Mouse (Mus musculus) thymus, postnatal 36 days (tissue): ENCODE results near the gene Pik3ca.

Experiments used
- DNase-seq, 2 experiments: peaks; one replicate each; pipeline ENCODE4 v3.0.0; 2022; ENCODE audit warnings: mixed read lengths in 2 of 2

Gene Pik3ca

GRCm38 (mm10) chr3:32454329-32455021, 57.0 kb downstream of the Pik3ca start:
- no peak for DNase-seq

DNA sequence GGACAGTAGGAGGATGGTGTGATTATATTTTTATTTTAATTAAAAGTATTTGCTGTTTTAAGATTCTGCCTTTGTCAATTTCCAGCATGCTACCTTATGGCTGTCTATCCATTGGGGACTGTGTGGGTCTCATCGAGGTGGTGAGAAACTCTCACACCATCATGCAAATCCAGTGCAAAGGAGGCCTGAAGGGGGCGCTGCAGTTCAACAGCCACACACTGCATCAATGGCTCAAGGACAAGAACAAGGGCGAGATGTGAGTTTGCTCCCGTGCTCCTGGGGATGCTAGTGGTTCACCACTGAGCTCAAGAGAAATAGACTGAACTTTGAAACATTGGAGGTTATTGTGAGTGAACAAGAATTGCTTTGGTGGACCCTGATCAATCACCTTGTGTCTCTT, 62.3 kb downstream of the Pik3ca start:
- DNase-seq: peak; percentile 24 to 35

DNA sequence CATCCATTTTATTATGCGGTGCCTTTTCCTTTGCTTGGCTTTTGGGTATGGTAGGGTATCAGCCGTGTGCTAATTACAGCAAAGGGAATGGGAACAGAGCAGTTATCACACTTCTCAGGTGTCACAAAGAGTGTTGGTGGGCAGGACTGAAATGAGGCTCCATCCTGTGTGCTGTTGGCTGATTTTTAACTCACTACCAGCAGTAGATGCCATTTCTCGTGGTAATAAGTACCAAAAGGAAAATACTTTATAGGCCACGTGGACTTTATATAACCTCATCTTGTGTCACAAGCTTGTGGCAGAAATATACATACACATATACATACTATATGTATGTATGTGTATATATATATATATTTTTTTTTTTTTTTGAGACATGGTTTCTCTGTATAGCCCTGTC, 69.8 kb downstream of the Pik3ca start:
- no peak for DNase-seq

- no peak for DNase-seq
Measured at GRCm38 (mm10) chr3:32468411-32468810, 70.9 kb downstream of the Pik3ca start.

- no peak for DNase-seq
Measured at GRCm38 (mm10) chr3:32470449-32470848, 73.0 kb downstream of the Pik3ca start.

DNA sequence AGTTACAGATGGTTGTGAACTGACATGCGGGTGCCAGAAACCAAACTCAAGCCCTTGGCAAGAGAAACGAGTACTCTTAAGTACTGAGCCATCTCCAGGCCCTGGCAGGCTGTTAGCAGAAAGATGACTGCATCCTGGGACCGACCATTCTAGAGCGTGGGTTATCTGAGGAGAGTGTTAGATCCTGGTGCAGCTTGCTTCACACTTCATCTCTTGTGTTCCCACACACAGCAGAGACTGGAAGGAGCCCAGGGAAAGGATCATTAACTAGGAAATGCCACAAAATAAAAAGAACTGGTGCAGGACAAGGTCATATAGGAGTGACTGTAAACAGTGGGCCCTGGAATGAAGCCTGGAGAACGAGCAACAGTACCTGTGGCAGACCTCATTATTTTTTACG, 73.6 kb downstream of the Pik3ca start:
- no peak for DNase-seq

GRCm38 (mm10) chr3:32472191-32472900, 74.9 kb downstream of the Pik3ca start:
- no peak for DNase-seq

DNA sequence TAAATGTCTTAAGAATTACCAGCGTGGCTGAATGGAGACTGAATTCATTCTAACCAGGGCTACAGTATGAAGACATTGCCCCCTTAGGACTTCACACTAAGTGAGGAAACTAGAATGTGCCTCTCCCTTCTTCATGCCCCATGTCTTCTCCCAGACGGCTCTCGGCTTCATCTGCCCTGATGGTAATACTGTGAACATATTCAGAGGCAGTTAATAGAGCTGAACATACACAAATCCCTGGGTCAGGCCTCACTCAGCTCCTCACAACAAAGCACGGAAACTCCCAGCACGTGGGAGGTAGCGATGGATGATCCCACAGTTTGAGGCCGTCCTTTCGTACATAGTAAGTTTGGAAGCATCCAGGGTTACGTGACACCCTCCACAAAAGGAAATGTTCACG, 75.7 kb downstream of the Pik3ca start:
- no peak for DNase-seq

DNA sequence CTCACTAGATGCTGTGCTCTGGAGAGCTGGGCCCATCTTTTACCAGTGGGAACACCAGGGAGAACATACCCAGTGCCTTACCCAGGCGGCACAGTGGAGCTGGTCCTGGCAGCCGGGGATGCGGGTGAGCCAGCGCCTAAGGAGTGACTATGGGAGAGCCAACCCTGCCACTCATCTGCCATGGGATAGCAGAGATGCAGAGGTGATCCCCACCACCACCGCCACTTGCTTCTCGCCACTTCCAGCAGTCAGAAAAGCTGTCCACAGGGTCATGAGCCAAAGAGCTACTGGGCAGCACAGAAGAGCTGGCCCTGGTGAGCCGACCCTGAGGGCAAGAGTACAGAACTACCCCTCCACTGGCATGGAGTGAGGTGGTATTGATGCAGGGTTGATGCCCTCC, 82.5 kb downstream of the Pik3ca start:
- DNase-seq: no peak

DNA sequence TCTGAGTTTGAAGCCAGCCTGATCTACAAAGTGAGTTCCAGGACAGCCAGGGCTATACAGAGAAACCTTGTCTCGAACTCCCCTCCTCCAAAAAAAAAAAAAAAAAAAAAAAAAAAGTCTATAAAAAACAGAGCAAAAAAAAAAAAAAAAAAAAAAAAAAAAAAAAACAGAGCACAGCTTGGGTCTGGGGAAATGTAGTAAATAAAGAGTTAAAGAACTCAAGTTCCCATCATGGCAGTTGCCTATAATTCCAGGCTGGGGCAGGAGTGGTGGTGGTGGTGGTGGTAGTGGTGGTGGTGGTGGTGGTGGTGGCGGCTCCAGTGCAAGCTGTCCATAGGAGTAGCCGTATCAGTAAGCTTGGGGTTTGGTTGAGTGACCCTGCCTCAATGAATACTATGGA, 85.6 kb downstream of the Pik3ca start:
- no peak for DNase-seq

DNA sequence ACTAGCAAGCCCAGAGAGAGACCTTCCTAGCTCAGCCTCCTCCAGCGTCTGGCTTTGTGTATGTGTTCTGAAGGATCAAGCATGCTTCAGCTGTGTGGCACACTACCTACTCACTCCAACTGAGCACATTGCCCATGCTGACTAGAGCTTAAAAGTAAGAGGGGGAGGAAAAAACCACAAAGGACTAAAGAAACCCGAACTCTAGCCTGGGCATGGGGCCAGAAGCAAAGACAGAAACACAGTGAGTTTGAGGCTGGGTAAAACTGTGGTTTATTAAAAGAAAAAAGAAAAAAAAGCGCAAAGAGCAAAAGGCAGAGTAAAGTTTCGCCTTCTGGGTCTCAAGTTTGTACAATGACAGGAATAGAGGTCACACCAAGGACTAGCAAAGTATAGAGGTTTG, 89.1 kb downstream of the Pik3ca start:
- DNase-seq: no peak

DNA sequence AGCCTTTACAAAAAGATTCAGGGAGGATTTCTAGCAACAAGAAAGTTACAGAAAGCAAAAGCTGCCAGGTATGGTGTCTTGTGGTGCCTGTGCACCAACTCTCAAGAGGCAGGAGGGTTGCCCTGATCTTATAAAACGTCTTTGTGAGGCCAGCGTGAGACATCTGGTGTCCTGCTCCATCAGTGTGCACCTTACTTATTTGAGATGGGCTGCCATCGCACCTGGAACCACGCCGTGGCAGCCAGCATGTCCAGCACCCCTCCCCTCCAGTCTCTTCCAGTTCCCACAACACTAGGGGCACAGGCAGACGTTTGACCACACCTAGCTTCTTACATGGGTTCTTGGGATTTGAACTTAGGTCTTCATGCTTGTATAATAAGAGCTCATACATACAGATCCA, 90.7 kb downstream of the Pik3ca start:
- DNase-seq: no peak

GRCm38 (mm10) chr3:32490076-32490927, 92.8 kb downstream of the Pik3ca start:
- DNase-seq: no peak

- no peak for DNase-seq
Measured at GRCm38 (mm10) chr3:32490928-32491315, 93.5 kb downstream of the Pik3ca start.

GRCm38 (mm10) chr3:32492097-32493090, 94.9 kb downstream of the Pik3ca start, which contains the start of gene Kcnmb3:
TSS of gene Kcnmb3 (minus strand) at chr3:32492231.
- no peak for DNase-seq

DNA sequence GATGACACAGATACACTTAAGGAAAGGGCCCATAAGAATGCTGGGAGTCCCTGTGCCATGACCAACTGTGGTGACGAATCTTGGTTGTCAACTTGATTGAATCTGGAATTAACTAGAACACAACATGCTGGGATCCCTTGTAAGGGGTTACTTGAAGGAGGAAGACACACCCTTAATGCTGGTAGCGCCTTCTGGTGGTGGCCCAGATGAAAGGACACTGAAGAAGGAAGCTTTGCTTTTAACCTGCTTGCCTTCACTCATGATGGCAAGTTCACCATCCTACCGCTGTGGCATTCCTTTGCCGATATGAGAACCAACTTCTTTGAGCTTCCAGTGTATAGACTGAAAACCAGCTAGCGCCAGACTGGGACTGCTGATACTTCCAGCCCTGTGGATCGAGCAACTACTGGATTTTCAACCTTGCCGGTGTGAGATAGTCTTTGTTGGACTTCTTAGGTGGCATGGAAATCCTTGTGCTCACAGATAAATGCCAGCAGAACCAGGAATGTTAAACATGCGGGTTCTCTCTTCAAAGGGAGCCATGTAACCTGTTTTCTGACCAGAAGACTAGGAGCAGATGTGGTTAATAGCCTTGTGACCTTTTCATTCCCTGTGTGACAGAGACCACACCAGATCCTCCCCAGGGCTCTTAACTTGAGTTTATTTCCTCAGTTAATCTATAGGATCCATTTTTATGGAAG, 97.1 kb downstream of the Pik3ca start:
- peak; percentile 21 to 31 for DNase-seq

DNA sequence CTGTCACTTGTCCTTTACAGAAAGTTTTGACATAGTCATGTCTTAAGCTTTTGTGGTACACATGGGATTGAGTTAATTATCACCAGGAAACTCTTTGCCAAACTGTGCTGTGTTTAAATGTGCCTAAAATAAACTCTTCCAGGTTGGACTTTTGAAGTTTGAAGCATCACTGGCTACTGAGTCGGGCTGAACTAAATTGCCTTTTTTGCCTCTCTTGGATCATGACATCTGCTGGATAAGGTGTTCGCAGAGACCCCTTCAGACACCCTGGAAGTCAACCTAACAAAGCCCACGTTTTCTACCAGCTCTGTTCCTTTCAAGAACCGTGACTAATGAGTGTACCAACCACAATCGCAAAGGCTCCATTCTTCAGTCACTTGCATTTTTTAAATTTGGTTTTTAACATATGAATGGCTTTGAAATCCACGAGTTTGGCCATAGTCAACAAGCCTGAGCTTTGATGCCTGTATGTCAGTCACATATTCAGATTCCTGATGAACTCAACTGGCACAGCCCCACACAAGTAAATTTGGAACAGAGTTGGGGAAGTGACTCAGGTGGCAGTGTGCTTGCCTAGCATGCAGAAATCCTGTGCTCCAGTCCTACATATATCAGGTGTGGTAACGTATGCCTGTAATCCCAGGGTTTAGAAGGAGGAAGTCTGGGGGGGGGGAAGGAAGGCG, 97.8 kb downstream of the Pik3ca start:
- DNase-seq: no peak

- no peak for DNase-seq
Measured at GRCm38 (mm10) chr3:32495856-32496710, 98.6 kb downstream of the Pik3ca start.

GRCm38 (mm10) chr3:32496711-32497070, 99.2 kb downstream of the Pik3ca start:
- DNase-seq: no peak

GRCm38 (mm10) chr3:32500346-32500745, 102.9 kb downstream of the Pik3ca start:
- no peak for DNase-seq
